ENCODE assay signal across 25 mouse cellular contexts in genomic region chr11:99630890-99631289, GRCm38 (mm10). TPM values are rescaled to one million over a fixed set of nuclear protein-coding genes. Genes with fewer than 3 reads are reported as not detected.
"Had no signal": no experiment of that assay in that cellular context is flagged by ENCODE, and none has a peak within 500 bp of the region (broad histone marks: within the 10 kb centered on the region; RNA-seq: fewer than 3 reads in every experiment).

No protein-coding gene starts in this region.

- H3K27me3 ChIP-seq: neural tube, embryonic 12.5 days; neural tube, embryonic 13.5 days; neural tube, embryonic 15.5 days; stomach, embryonic 15.5 days had no signal

- DNase-seq: retina, postnatal 1 day; right cerebral cortex, adult 18-20 months; right cerebral cortex, postnatal 14 days; right cerebral cortex, postnatal 25 days; right cerebral cortex, postnatal 4 days; spleen, adult 18-20 months; thymus, adult 18-20 months; thymus, adult 2 months; thymus, postnatal 14 days; thymus, postnatal 25 days; thymus, postnatal 36 days; thymus, postnatal 4 days had no signal

- H3K36me3 ChIP-seq: neural tube, embryonic 12.5 days; neural tube, embryonic 13.5 days; neural tube, embryonic 15.5 days; stomach, embryonic 15.5 days had no signal

- H3K9me3 ChIP-seq: neural tube, embryonic 12.5 days; neural tube, embryonic 13.5 days; neural tube, embryonic 15.5 days; stomach, embryonic 15.5 days had no signal

- H3K4me3 ChIP-seq: neural tube, embryonic 12.5 days; neural tube, embryonic 13.5 days; neural tube, embryonic 15.5 days; stomach, embryonic 15.5 days had no signal

- H3K4me2 ChIP-seq: neural tube, embryonic 12.5 days; neural tube, embryonic 13.5 days; neural tube, embryonic 15.5 days; stomach, embryonic 15.5 days had no signal

- H3K9ac ChIP-seq: neural tube, embryonic 12.5 days; neural tube, embryonic 13.5 days; neural tube, embryonic 15.5 days; stomach, embryonic 15.5 days had no signal

- H3K4me1 ChIP-seq: neural tube, embryonic 12.5 days; neural tube, embryonic 13.5 days; neural tube, embryonic 15.5 days had no signal

- H3K27ac ChIP-seq: neural tube, embryonic 12.5 days; neural tube, embryonic 13.5 days; neural tube, embryonic 15.5 days; stomach, embryonic 15.5 days had no signal

RNA-seq across cellular contexts. Expression of gene Krtap4-1, which starts 2.9 kb away (rescaled TPM):
- total RNA-seq: neutrophil, adult 5-6 weeks had no signal
- polyA plus RNA-seq: neural tube, embryonic 11.5 days; neural tube, embryonic 12.5 days; neural tube, embryonic 13.5 days; neural tube, embryonic 14.5 days; neural tube, embryonic 15.5 days; small intestine, adult 2 months; spleen, adult 2 months; stomach, embryonic 14.5 days; stomach, embryonic 15.5 days; testis, adult 2 months; thymus, adult 2 months; thymus, postnatal 0 days; urinary bladder, adult 2 months had no signal

RNA-seq across cellular contexts. Expression of gene Krtap4-2, which starts 4.0 kb away (rescaled TPM):
- total RNA-seq: neutrophil, adult 5-6 weeks had no signal
- polyA plus RNA-seq: neural tube, embryonic 11.5 days; neural tube, embryonic 12.5 days; neural tube, embryonic 13.5 days; neural tube, embryonic 14.5 days; neural tube, embryonic 15.5 days; small intestine, adult 2 months; spleen, adult 2 months; stomach, embryonic 14.5 days; stomach, embryonic 15.5 days; testis, adult 2 months; thymus, adult 2 months; thymus, postnatal 0 days; urinary bladder, adult 2 months had no signal

RNA-seq across cellular contexts. Expression of gene Gm11562, which starts 10.7 kb away (rescaled TPM):
- total RNA-seq: neutrophil, adult 5-6 weeks had no signal
- polyA plus RNA-seq: neural tube, embryonic 11.5 days; neural tube, embryonic 12.5 days; neural tube, embryonic 13.5 days; neural tube, embryonic 14.5 days; neural tube, embryonic 15.5 days; spleen, adult 2 months; stomach, embryonic 14.5 days; stomach, embryonic 15.5 days; testis, adult 2 months; thymus, adult 2 months; thymus, postnatal 0 days; urinary bladder, adult 2 months had no signal

RNA-seq across cellular contexts. Expression of gene Krtap4-7, which starts 13.0 kb away (rescaled TPM):
- total RNA-seq: neutrophil, adult 5-6 weeks had no signal
- polyA plus RNA-seq: neural tube, embryonic 11.5 days; neural tube, embryonic 12.5 days; neural tube, embryonic 13.5 days; neural tube, embryonic 14.5 days; neural tube, embryonic 15.5 days; small intestine, adult 2 months; spleen, adult 2 months; stomach, embryonic 14.5 days; stomach, embryonic 15.5 days; testis, adult 2 months; thymus, adult 2 months; thymus, postnatal 0 days; urinary bladder, adult 2 months had no signal

RNA-seq across cellular contexts. Expression of gene Krtap2-4, which starts 16.2 kb away (rescaled TPM):
- total RNA-seq: neutrophil, adult 5-6 weeks had no signal
- polyA plus RNA-seq: neural tube, embryonic 11.5 days; neural tube, embryonic 12.5 days; neural tube, embryonic 13.5 days; neural tube, embryonic 14.5 days; neural tube, embryonic 15.5 days; spleen, adult 2 months; stomach, embryonic 14.5 days; stomach, embryonic 15.5 days; thymus, postnatal 0 days; urinary bladder, adult 2 months had no signal
